Mouse (Mus musculus) left cerebral cortex, adult 2 months (tissue): Measurements from ENCODE around the gene Ptprs. TPM values are rescaled to one million over a fixed set of nuclear protein-coding genes. Genes with fewer than 3 reads are reported as not detected.

Source experiments
- DNase-seq, 2 experiments: peaks; one replicate each; pipeline ENCODE4 v3.0.0; 2021 to 2022; ENCODE audit warnings: low spot score in 2 of 2, mixed read lengths in 1 of 2; ENCODE audit errors: extremely low spot score in 1 of 2
- H3K27ac ChIP-seq: fragments of 200-600 bp; 2 replicates; pipeline ENCODE4 v1.8.1; 2022
- H3K4me3 ChIP-seq: fragments of 200-600 bp; 2 replicates; pipeline ENCODE4 v1.8.1; 2022
- CTCF ChIP-seq: fragments of 200-600 bp; IDR thresholded peaks from 2 replicates; pipeline ENCODE4 v1.8.1; 2022; ENCODE audit warnings: antibody characterized with exemption, mild to moderate bottlenecking, moderate library complexity
- intact Hi-C: fragments of 180-260 bp; cut with DNase I; formaldehyde crosslinking; loops from one replicate; pipeline ENCODE4 v1.15.1; 2025
- total RNA-seq, 2 experiments: library from RNA; stranded (reverse); gene quantifications; 2 replicates each; pipeline ENCODE4 v1.2.3; 2021

Ptprs gene
- total RNA-seq, 2 experiments from 2014 or later = 645 to 696 TPM

- no peak for TF ChIP-seq CTCF
- H3K4me3 ChIP-seq = no peak overlapping the region
- no peak for DNase-seq
- intact Hi-C loops = no loop called here
- no peak overlapping the region for H3K27ac ChIP-seq
Observed at GRCm38 (mm10) chr17:56384903-56385302, 91.4 kb downstream of the Ptprs start.

- TF ChIP-seq CTCF = no peak
- no peak for DNase-seq
- Histone ChIP-seq H3K27ac (no peak overlapping the region), H3K4me3 (no peak overlapping the region)
- intact Hi-C loops = no loop called here
Observed at GRCm38 (mm10) chr17:56382997-56383396, 93.3 kb downstream of the Ptprs start.

GRCm38 (mm10) chr17:56381183-56381582 is 95.1 kb downstream of the Ptprs start:
- Histone ChIP-seq H3K4me3 (no peak overlapping the region), H3K27ac (no peak overlapping the region)
- DNase-seq = no peak
- intact Hi-C loops = no loop called here
- no peak for TF ChIP-seq CTCF

- H3K4me3 ChIP-seq = no peak overlapping the region
- DNase-seq = no peak
- H3K27ac ChIP-seq = peak overlapping the region; percentile 9
- intact Hi-C loops = no loop called here
- TF ChIP-seq CTCF = no peak
Observed at GRCm38 (mm10) chr17:56380286-56380685, 96.0 kb downstream of the Ptprs start.

- no peak for DNase-seq
- TF ChIP-seq CTCF = no peak
- no peak overlapping the region; the same call in 1 of the 2 replicates for H3K27ac ChIP-seq
Observed at GRCm38 (mm10) chr17:56379281-56379834, 96.9 kb downstream of the Ptprs start.

GRCm38 (mm10) chr17:56374851-56375250 is 101.4 kb downstream of the Ptprs start:
- H3K27ac ChIP-seq = no peak overlapping the region; the same call in 1 of the 2 replicates

More at GRCm38 (mm10) chr17:56379281-56379834, 96.9 kb downstream of the Ptprs start:
- no peak overlapping the region for H3K4me3 ChIP-seq
- intact Hi-C loops = no loop called here

GRCm38 (mm10) chr17:56373136-56374034 is 102.9 kb downstream of the Ptprs start:
- intact Hi-C loops = no loop called here
- TF ChIP-seq CTCF = no peak
- no peak for DNase-seq
- H3K4me3 ChIP-seq = no peak overlapping the region
- peak overlapping the region; percentile 92 for H3K27ac ChIP-seq

More at GRCm38 (mm10) chr17:56374851-56375250, 101.4 kb downstream of the Ptprs start:
- DNase-seq = no peak
- intact Hi-C loops = no loop called here
- no peak overlapping the region for H3K4me3 ChIP-seq
- TF ChIP-seq CTCF = no peak

GRCm38 (mm10) chr17:56372109-56372508 is 104.2 kb downstream of the Ptprs start:
- intact Hi-C loops = no loop called here
- peak overlapping the region; percentile 92 for H3K27ac ChIP-seq
- DNase-seq = no peak
- peak; percentile 36 for TF ChIP-seq CTCF
- H3K4me3 ChIP-seq = no peak overlapping the region

GRCm38 (mm10) chr17:56371029-56371660 is 105.1 kb downstream of the Ptprs start:
- peak; percentile 78 to 79 for DNase-seq
- intact Hi-C loops = no loop called here
- no peak for TF ChIP-seq CTCF
- no peak overlapping the region for H3K4me3 ChIP-seq
- H3K27ac ChIP-seq = peak overlapping the region; percentile 92

- no peak for DNase-seq
- intact Hi-C loops = no loop called here
- TF ChIP-seq CTCF = no peak
- Histone ChIP-seq H3K27ac (peak overlapping the region; percentile 92), H3K4me3 (no peak overlapping the region)
Observed at GRCm38 (mm10) chr17:56370090-56370489, 106.2 kb downstream of the Ptprs start.

- DNase-seq = no peak
- no peak overlapping the region; the same call in 1 of the 2 replicates for H3K27ac ChIP-seq
- no peak for TF ChIP-seq CTCF
Observed at GRCm38 (mm10) chr17:56368291-56368790, 107.9 kb downstream of the Ptprs start.

More at GRCm38 (mm10) chr17:56368291-56368790, 107.9 kb downstream of the Ptprs start:
- intact Hi-C loops = no loop called here
- H3K4me3 ChIP-seq = no peak overlapping the region
